Mouse (Mus musculus) megakaryocyte, adult 5-6 weeks (primary cell): ENCODE data around the gene Gm20683. TPM values are rescaled to one million over a fixed set of nuclear protein-coding genes. Genes with fewer than 3 reads are reported as not detected.

Source experiments
- ATAC-seq: 2 replicates; pipeline ENCODE4 v1.8.0; 2016; ENCODE audit warnings: mild to moderate bottlenecking, inconsistent platforms; ENCODE audit not compliant: poor library complexity, severe bottlenecking
- total RNA-seq, 2 experiments: library from RNA; stranded (forward) in 1 of 2; stranded (reverse) in 1 of 2; fragments of 153-499, 151-499 nt in 1 of 2; fragments of 221-1000, 200-1000 nt in 1 of 2; gene quantifications; 2 replicates each; pipeline versions ENCODE4 v1.2.3 to v1.2.4; 2015 to 2017

Gene Gm20683
- total RNA-seq (2015), result 0.07 TPM in 1 of 2 replicates, not detected in the other
- 0.33 TPM in 1 of 2 replicates, not detected in the other for total RNA-seq (2017)

DNA sequence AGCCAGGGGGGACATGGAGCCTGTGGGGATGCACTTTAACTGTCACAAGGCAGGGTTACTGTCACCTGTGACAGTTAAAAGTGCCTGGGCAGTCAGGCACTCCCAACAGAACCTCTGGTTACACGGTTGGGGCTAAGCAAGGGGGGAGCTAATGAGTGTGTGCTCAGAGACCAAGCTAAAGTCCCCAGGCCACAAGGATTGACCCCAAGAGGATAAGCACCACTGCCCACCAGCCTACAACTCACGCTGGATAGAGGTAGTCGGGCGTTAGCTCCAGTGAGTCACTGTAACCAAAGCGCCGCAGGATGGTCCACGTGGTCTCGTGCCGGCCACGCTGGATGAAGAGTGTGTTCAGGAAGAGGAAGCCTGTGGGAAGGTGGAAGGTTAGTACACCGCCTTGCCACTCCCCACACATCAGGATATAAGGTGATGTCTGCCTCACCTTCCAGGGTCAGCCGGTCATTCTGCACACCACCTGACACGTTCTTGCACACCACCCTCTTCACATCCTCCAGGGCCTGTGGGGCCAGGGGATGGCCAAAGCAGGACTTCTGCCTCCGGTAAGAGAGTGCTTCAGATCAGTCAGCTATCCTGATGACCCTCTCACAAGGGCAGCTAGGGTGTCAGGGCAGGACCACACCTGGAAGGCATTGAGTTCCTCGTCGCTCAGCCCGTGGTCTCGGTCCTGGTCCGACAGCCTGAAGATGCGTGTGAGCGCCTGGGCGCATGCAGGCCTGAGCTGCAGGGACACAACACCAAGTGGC, at the start of gene Gm20683:
Gene Gm20683, minus strand, starts transcription at position 647 of the 764 bp plus-strand sequence.
- no peak for ATAC-seq

DNA sequence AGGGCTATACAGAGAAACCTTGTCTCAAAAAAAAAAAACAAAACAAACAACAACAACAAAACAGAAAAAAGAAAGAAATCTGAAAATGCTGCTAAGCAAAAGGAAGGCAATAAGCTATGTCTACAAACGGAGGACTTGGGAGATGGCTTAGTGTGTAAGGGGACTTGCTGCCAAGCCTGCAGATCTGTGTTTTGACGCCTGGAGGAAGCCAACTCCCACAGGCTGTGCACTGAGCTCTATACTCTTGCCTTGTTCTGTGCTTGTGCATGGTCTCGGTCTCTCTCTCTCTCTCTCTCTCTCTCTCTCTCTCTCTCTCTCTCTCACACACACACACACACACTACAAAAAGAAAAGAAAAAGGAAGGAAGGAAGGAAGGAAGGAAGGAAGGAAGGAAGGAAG, 47.3 kb upstream of the Gm20683 start:
- no peak for ATAC-seq

DNA sequence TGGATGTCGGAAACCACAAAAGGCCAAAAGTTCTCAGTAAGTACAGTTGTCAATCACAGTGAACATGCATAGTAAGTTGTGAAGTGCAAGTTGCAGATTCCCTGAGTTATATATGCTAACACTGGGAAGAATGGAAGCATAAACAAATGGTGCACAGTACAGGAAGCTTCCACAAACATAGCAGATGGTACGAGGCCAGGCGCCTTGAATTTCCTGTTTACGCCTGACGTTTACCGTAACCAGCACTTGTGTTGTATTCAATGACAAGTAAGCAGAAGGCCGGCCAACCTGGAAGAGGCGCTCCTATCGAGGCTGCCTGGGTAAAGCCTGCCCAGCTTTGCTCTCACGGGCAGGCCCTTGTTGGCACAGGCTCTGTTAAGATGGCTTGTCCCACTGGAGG, 45.9 kb upstream of the Gm20683 start:
- ATAC-seq, result no peak

DNA sequence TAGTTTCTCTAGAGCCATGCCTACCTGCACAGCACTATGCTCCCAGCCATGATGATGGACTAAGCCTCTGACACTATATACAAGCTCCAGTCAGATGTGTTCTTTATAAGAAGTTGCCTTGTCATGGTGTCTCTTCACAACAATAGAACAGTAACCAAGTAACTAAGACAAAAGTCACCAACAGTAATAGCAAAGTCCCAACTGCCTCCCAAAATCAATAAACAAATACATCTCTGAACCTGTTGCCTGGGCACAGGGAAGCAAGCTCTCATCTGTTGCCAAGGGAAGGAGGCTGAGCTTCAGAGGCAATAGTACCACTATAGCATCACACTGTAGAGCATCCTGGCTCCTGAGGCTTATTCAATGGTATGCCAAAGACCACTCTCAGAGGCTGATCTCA, 45.2 kb upstream of the Gm20683 start:
- ATAC-seq, result no peak

DNA sequence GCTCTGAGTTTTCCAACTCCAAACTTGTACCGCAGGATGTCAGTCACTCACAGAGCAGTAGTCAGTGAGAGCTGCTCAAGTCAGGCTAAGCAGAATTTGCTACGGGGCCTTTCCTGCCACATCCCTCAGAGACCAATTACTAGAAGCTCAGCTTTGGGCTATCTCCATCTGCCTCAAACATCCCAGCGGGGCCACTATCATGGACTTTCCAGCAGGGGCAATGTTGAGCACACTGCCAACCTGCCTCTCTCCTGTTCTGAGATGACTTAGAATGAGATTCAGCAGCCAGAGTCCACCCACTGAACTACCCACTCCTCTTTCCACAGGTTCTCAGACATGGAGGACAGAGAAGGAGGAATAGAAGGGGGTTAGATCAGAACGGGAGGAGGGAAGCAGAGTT, 44.1 kb upstream of the Gm20683 start:
- ATAC-seq, result no peak

DNA sequence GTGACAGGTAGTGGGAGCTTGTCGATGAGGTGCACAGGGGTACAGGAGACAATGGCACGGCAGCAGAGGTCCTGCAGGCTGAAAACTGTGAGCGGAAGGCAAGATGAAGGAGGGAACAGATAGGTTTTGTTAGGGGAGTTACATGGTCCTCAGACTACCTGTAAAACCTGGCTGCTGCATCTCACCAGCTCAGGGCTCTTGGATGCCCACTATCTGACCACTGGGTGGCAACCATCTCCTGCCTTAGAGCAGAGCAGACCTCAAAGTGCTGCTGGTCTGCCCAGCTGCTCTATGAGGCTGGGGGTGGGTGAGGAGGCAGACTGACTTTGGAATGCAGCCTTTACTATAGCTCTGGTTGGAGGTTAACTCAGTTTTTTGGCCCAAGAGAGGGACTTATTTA, 42.3 kb upstream of the Gm20683 start:
- ATAC-seq, result no peak

DNA sequence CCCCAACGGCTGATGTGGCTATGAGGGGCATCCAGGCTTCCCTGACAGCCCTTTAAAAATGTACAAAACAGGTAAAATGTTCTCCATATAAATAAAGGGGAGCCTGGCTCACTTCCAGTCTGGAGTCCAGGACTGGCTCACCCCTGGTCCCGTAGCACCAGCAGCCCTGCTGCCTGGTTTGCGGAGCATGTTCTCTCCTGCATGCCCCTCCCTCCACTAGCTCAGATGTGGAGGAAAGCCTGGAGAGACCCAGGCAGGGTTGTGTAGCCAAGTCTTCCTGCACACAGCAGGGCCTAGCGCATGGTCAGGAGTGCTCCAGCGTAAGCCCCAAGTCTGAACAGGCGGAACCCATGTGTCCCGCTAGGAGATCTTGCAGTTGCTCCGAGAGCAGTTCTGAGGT, 41.7 kb upstream of the Gm20683 start:
- no peak for ATAC-seq

- ATAC-seq, result no peak
Measured at GRCm38 (mm10) chr17:25882306-25882705, 40.7 kb upstream of the Gm20683 start.

GRCm38 (mm10) chr17:25881691-25882090, 40.1 kb upstream of the Gm20683 start:
- ATAC-seq, result no peak

DNA sequence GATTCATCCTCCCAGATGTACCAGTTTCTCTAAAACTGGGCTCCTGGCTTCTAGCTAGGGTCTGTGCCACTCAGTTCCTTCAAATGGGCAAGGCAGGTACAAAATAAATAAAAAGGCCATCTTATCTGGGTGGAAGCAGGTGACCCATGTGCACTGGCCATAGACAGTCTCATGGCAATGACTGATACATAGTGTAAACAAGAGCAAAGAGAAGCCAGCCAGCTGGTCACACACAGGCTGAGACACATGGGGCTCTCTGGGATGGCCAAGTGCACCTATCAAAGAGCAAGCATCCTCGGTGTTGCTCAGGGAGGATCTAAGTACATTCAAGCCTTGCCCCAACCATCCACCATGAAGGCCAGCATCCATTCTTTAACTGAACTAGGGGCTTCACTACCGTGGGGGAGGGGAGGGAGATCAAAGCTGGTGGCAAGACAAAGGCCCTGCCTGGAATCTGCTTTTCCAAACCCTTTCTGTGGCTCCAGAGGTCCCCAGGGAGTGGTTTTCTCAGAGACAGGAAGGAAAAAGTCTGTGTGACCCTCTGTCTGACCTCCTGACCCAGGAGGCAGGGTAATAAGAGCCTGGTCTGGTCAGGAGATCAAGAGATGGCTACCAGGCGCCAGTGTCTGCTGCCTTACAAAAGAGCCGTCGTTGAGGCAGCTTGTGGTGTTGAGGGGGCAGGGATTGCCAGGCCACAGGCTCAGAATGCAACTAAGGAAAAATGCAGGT, 39.5 kb upstream of the Gm20683 start:
- ATAC-seq, result no peak

GRCm38 (mm10) chr17:25880196-25880910, 38.8 kb upstream of the Gm20683 start, which contains the start of gene Wfikkn1:
Gene Wfikkn1 (minus strand): TSS chr17:25880858.
- no peak for ATAC-seq

DNA sequence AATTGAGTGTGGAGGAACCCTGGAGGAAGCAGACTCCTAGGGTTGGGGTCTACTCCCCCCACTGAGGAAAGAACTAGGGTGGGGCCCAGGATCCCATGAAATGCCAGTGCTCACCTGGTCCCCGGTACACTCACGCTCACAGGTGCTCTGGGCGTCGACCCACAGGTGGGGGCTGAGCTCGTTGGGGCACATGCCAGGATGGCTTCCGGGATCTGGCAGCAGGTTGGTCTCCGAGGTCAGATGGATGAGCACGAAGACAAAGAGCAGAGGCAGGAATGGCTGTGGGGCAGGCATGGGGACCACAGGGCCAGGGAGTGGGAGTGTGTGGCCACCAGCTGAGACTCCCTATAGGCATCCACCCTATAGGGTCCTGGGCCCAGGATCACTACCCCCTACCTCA, 38.2 kb upstream of the Gm20683 start:
- ATAC-seq, result no peak

- ATAC-seq, result no peak
Measured at GRCm38 (mm10) chr17:25879261-25879660, 37.7 kb upstream of the Gm20683 start.

DNA sequence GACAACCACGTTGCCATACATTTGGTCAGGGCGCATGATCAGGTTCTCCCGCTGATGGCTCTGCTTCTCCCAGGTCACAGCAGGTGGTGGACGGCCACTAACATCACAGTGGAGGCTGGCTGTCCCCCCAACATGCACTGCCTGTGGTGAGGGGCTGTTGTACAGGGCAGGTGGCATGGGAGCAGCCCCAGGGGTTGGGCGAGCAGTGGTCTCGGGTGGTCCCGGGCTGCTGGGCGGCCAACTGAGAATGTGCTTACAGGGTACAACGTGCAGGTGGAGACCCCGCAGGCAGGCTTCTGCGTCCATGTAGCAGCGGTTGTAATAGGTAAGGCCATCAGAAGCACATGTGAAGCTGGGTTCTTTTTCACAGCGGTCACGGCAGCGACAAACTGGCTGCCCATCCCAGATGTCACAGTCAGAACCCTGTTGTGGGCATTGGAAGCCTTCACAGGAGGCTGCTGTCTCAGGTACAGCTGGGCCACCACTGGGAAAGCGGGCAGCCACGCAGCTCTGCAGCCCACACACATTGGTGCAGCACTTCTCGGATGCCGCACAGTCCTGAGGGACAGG, 37.1 kb upstream of the Gm20683 start:
- ATAC-seq, result no peak

GRCm38 (mm10) chr17:25877741-25878610, 36.4 kb upstream of the Gm20683 start:
- no peak for ATAC-seq

GRCm38 (mm10) chr17:25877025-25877424, 35.5 kb upstream of the Gm20683 start:
- no peak for ATAC-seq

- ATAC-seq, result no peak
Measured at GRCm38 (mm10) chr17:25876347-25876915, 34.9 kb upstream of the Gm20683 start.

DNA sequence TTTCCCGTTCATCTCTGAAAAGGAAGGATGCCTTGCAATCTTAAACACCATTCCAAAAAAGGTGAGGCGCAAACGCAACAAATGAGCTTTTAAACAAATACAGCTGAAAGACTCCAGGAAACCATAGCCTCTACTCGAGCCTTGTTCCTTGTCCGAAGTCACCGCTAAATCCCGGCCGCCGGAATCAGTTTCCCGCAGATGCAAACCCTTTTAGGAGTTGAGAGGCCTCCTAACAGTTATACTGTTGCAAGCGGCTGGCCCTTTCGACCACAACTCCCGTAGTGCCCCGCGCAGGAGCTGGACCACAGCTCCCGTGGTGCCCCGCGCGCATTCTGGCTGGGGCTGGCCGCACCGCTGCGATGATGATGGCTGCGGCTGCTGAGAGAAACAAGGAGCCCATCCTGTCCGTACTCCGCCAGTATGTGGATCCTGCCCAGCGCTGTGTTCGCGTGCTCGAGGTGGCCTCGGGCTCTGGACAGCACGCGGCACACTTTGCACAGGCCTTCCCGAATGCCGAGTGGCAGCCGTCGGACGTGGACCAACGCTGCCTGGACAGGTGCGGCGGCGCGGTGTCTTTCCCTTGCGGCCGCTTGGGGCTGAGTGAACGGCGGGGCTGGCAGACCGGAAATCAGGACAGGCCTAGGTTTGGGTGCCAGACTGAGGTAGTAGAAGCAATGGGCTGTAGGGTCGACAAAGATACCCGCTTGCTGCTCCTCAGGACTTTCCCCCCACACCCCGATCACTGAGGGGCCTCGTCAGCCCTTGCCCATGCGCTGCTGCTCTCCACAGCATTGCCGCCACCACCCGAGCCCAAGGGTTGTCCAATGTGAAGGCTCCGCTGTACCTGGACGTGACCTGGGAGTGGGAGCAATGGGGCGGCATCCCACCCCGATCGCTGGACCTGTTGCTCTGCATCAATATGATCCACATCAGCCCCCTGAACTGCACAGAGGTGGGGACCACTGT, 33.9 kb upstream of the Gm20683 start:
- ATAC-seq, result peak; percentile 91

DNA sequence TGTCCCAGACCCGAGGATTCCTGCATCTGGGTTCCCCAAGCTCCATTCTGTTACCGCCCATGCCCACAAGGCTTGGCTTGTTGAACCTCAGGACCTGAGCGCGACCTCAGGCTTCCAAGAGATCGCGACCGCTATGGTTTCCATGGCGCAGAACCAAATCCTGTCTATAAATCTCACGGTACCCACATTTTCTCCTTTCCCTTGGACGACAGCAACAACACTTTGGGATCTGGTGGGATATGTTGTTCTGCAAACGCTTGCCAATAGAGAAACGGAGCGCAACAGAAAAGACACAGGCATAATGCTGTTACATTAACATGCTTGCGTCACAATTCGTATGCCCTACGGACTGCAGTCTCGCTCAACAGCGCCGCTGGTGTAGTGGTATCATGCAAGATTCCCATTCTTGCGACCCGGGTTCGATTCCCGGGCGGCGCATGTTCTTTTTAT, 33.2 kb upstream of the Gm20683 start, which contains the start of gene Mettl26:
Gene Mettl26, plus strand, starts transcription at position 354 of the 450 bp plus-strand sequence.
- peak; percentile 78 for ATAC-seq
